Mouse (Mus musculus) left cerebral cortex, postnatal 10 days (tissue): ENCODE measurements at regions not wholly inside any gene's neighbourhood (a gene's known extent, or its start where the extent isn't known, plus 50 kb on each side); places are given as distances from the start of the nearest gene placed in this dataset.

Experiments
- DNase-seq, 2 experiments: peaks; one replicate each; pipeline ENCODE4 v3.0.0; 2021 to 2022; ENCODE audit warnings: low spot score in 2 of 2, mixed read lengths in 1 of 2; ENCODE audit errors: extremely low spot score in 1 of 2
- intact Hi-C: fragments of 180-260 bp; cut with DNase I; formaldehyde crosslinking; loops from one replicate; pipeline ENCODE4 v1.15.1; 2025

- DNase-seq, result no peak
- intact Hi-C loops, result no loop called here
Observed at GRCm38 (mm10) chr15:92895836-92896235, 379.1 kb downstream of the Gxylt1 start.

- intact Hi-C loops, result no loop called here
- DNase-seq, result no peak
Observed at GRCm38 (mm10) chr15:92876438-92876837, 398.5 kb downstream of the Gxylt1 start.

GRCm38 (mm10) chr15:92864106-92864505 is 410.9 kb downstream of the Gxylt1 start:
- no peak for DNase-seq

GRCm38 (mm10) chr15:92850854-92851253 is 424.1 kb downstream of the Gxylt1 start:
- intact Hi-C loops, result no loop called here
- DNase-seq, result no peak

More at GRCm38 (mm10) chr15:92864106-92864505, 410.9 kb downstream of the Gxylt1 start:
- intact Hi-C loops, result no loop called here

- intact Hi-C loops, result no loop called here
- no peak for DNase-seq
Observed at GRCm38 (mm10) chr15:92840035-92840434, 434.9 kb downstream of the Gxylt1 start.

- DNase-seq, result no peak
- intact Hi-C loops, result no loop called here
Observed at GRCm38 (mm10) chr15:92839611-92840010, 435.4 kb downstream of the Gxylt1 start.

GRCm38 (mm10) chr15:92826136-92826535 is 429.5 kb downstream of the Pdzrn4 start:
- DNase-seq, result no peak
- intact Hi-C loops, result no loop called here
